Mouse (Mus musculus) olfactory bulb, adult 2 months (tissue): ENCODE results near the gene Sbf1.

Experiments
- CTCF ChIP-seq: fragments of 200-500 bp; IDR thresholded peaks from 2 replicates; pipeline ENCODE4 v1.5.1; 2012; ENCODE audit warnings: low read depth, mild to moderate bottlenecking, low read length, moderate library complexity; ENCODE audit not compliant: insufficient read depth
- POLR2A ChIP-seq: fragments of 200-500 bp; IDR thresholded peaks from 2 replicates; pipeline ENCODE4 v1.6.1; 2012; ENCODE audit warnings: mild to moderate bottlenecking, low read depth, low read length, moderate library complexity; ENCODE audit not compliant: insufficient read depth

GRCm38 (mm10) chr15:89352795-89353194 lies 37.7 kb upstream of the Sbf1 start:
- TF ChIP-seq CTCF (no peak), POLR2A (no peak)
